Mouse (Mus musculus) intestine, embryonic 14.5 days (tissue): ENCODE measurements around the gene Kcnj1. TPM values are rescaled to one million over a fixed set of nuclear protein-coding genes. Genes with fewer than 3 reads are reported as not detected.

Experiments
- ATAC-seq: fragments of 200-750 bp; cut with Nextera tagmentation; replicated peaks from 2 replicates; pipeline ENCODE4 v1.8.0; 2017; ENCODE audit warnings: low read depth, moderate number of reproducible peaks, moderate TSS enrichment, moderate library complexity; ENCODE audit not compliant: low FRiP score, low TSS enrichment
- DNase-seq: peaks from one replicate; pipeline ENCODE4 v3.0.0-alpha.2; 2018; ENCODE audit warnings: low spot score
- H3K27ac ChIP-seq: fragments of 300-500 bp; sonication (generic); 2 replicates; pipeline ENCODE4 v1.5.1; 2014; ENCODE audit warnings: low read depth, mild to moderate bottlenecking, control low read depth
- H3K27me3 ChIP-seq: fragments of 300-500 bp; sonication (generic); replicated peaks from 2 replicates; pipeline ENCODE4 v1.6.1; 2014; ENCODE audit warnings: low read length, control low read depth; ENCODE audit not compliant: control insufficient read depth, insufficient read depth
- H3K36me3 ChIP-seq: fragments of 300-500 bp; sonication (generic); 2 replicates; pipeline ENCODE4 v1.6.1; 2014; ENCODE audit warnings: low read length, control low read depth; ENCODE audit not compliant: control insufficient read depth, insufficient read depth
- H3K4me1 ChIP-seq: fragments of 300-500 bp; sonication (generic); replicated peaks from 2 replicates; pipeline ENCODE4 v1.6.1; 2014; ENCODE audit warnings: low read length, control low read depth, mixed read lengths; ENCODE audit not compliant: control insufficient read depth, insufficient read depth
- H3K4me2 ChIP-seq: fragments of 300-500 bp; sonication (generic); 2 replicates; pipeline ENCODE4 v1.6.1; 2014; ENCODE audit warnings: low read length
- H3K4me3 ChIP-seq: fragments of 300-500 bp; sonication (generic); 2 replicates; pipeline ENCODE4 v1.5.1; 2014; ENCODE audit warnings: low read depth, low read length, control low read depth, mixed read lengths
- H3K9ac ChIP-seq: fragments of 300-500 bp; sonication (generic); 2 replicates; pipeline ENCODE4 v1.6.1; 2014; ENCODE audit warnings: mild to moderate bottlenecking, low read length
- H3K9me3 ChIP-seq: fragments of 300-500 bp; sonication (generic); 2 replicates; pipeline ENCODE4 v1.6.1; 2016; ENCODE audit warnings: low read length, control low read depth; ENCODE audit not compliant: control insufficient read depth
- WGBS: fragments of 180-500 bp; shearing (Covaris S2); extraction: QIAGEN DNeasy Blood & Tissue Kit; methylation state at CpG from one replicate; pipeline ENCODE4 v1.1.7; 2014; 5-methylcytosine and 5-hydroxymethylcytosine counted together
- polyA plus RNA-seq: library from polyadenylated mRNA; unstranded; fragments of >200 nt; fragmentation: Nextera tagmentation; extraction: Ambion mirVana; gene quantifications from 2 replicates; pipeline ENCODE4 v1.2.1, GENCODE M21; 2014

Gene Kcnj1
- polyA plus RNA-seq, 1 experiment from 2014 or later = not detected

DNA sequence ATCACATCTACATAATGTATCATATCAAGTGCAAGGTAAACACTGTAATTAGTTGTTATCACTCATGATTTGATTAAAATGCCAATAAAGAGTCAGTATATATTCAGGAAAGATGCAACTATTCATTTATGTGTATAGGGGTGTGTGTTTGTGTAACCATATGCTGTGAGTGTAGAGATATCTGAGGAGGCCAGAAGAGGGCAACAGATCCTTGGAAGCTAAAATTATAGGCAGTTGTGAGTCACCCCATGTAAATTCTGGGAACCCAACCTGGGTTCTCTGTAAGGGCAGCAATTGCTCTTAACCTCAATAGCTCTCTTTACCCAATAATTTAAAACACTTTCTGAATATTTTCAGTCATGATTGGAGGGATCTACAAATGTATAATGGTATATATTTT is 48.4 kb downstream of the Kcnj1 start:
- no peak for ATAC-seq
- H3K36me3 ChIP-seq = peaks cover 18% of the 10 kb centered on the region

DNA sequence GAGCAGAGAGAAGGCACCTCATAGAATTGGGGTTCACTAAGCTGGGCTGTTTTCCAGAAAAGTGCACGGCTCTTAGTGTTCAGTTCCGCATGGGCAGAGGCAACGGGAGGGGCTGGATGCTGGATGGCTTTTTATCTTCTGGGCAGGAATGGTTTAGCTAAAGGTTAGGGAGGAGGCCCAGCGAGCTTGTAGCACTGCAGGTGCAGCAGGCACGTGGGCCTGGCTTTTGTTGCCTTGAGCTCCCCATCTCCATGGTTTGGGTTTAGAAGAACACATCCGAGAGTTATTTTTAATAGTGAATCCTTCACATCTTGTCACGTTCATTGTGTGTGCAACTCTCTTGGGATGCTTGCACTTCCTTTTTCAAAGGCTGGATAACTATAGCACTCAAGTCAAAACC is 53.0 kb downstream of the Kcnj1 start:
- 81% methylated on average over 7 of the region's 7 CpGs for WGBS
- H3K27me3 ChIP-seq = no peaks in the 10 kb centered on the region

More for the DNA sequence above, 48.4 kb downstream of the Kcnj1 start:
- Histone ChIP-seq H3K4me2 (no peak overlapping the region), H3K9ac (no peak overlapping the region), H3K27me3 (no peaks in the 10 kb centered on the region), H3K27ac (no peak overlapping the region), H3K4me3 (no peak overlapping the region), H3K9me3 (no peaks in the 10 kb centered on the region), H3K4me1 (no peaks in the 10 kb centered on the region)
- DNase-seq = no peak

DNA sequence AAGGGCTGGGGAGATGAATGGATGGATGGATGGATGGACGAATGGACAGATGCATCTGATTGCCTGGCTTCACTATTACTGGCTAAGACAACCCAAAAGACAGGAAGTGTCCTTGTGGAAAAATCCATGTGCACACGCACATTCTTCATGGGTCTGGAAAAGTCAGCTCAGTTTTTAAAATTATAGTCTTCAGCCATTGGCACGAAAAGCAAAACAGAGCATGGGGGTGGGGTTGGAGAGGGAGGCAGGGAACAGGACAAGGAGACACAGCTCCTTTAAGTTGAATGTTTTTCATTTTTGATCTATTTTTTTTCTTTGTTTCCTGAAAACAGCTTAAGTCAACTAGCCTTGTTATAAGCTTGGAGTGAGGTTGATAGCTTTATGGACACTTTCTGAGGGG is 58.8 kb downstream of the Kcnj1 start:
- no peak overlapping the region for H3K27ac ChIP-seq

More for the DNA sequence above, 53.0 kb downstream of the Kcnj1 start:
- Histone ChIP-seq H3K4me1 (no peaks in the 10 kb centered on the region), H3K4me2 (no peak overlapping the region), H3K4me3 (no peak overlapping the region), H3K27ac (no peak overlapping the region), H3K9ac (no peak overlapping the region), H3K36me3 (peaks cover 18% of the 10 kb centered on the region), H3K9me3 (no peaks in the 10 kb centered on the region)
- no peak for ATAC-seq
- no peak for DNase-seq

DNA sequence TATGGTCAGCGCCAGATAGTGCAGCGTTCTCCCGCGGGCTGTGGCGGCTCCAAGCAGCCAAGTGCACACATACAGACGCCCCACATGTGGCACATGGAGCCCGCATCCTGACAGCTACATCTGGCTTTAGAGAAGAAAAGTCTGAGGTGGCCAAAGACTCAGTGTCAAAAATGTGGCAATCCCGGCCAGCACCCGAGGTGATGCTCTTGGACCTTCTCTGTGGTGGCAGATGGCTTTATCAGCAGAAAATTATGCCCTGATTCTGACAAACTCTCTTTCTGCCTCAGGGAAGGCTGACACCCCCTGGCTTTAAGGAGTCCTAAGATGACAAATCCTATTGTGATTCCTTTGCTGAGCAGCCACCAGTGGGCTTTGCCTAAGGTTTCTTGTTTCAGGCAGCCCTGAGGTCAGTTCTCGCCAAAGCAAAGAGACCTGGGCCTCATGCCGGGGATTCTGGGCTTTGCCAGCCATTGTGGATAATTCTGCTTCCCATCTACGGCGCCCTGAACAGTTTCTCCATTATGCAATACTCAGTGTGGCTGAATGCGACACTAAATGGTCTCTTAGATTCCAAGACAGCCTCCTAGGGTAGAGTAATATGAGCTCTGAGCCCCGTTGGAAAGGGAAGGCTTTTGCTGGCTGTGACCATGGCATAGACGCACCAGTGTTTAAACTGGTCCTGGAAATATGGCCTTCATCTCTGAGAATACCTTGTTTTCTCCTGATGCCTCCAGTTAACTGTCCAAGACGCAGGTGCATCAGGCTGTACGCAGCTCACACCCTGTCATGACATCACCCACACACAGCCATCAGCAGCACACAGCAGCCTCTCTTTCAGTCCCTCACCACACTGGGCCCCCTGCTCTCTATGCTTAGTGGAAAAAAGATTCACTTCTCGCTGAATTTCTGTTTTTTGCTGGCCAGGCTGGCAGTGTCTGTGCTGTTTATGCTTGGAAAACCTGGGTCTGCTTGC is 62.2 kb downstream of the Kcnj1 start:
- ATAC-seq = no peak

More for the DNA sequence above, 58.8 kb downstream of the Kcnj1 start:
- WGBS = 74% methylated on average over 3 of the region's 3 CpGs
- H3K4me2 ChIP-seq = no peak overlapping the region
- DNase-seq (no peak), ATAC-seq (no peak)
- no peak overlapping the region for H3K4me3 ChIP-seq
- 0 out of 2 replicates have a peak, but pooled peaks cover 2% of the 10 kb centered on the region for H3K4me1 ChIP-seq
- H3K27me3 ChIP-seq = no peaks in the 10 kb centered on the region
- H3K9me3 ChIP-seq = no peaks in the 10 kb centered on the region
- no peak overlapping the region for H3K9ac ChIP-seq
- peaks cover 5% of the 10 kb centered on the region; the same call in 1 of the 2 replicates for H3K36me3 ChIP-seq

DNA sequence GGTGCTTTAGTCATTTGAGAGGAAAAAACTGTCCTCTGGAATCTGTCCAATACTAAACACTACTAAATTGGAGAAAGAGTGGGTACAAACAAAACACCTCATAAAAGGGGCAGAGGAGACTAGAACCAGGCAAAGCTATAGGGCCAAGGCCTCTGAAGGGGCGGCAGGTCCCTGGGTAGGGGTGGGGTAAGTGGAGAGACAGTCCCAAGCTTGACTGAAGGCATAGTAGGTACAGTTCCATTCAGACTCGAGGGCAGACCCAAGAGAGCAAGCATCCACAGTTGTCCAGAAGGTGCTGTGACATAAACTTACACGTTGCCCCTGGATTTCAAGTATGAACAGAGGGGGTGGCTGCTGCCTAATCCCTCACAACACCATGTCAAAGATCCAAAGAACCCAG is 70.8 kb downstream of the Kcnj1 start:
- DNase-seq (no peak), ATAC-seq (no peak)
- H3K9ac ChIP-seq = no peak overlapping the region
- H3K27ac ChIP-seq = no peak overlapping the region
- 70% methylated on average over 3 of the region's 3 CpGs for WGBS
- H3K4me1 ChIP-seq = no peaks in the 10 kb centered on the region
- no peak overlapping the region for H3K4me3 ChIP-seq
- H3K27me3 ChIP-seq = no peaks in the 10 kb centered on the region
- no peak overlapping the region for H3K4me2 ChIP-seq
- H3K36me3 ChIP-seq = no peaks in the 10 kb centered on the region
- H3K9me3 ChIP-seq = no peaks in the 10 kb centered on the region

More for the DNA sequence above, 62.2 kb downstream of the Kcnj1 start:
- WGBS = 83% methylated on average over 19 of the region's 19 CpGs
- no peak overlapping the region for H3K4me2 ChIP-seq
- H3K36me3 ChIP-seq = peaks cover 5% of the 10 kb centered on the region; the same call in 1 of the 2 replicates
- no peak overlapping the region for H3K27ac ChIP-seq
- no peaks in the 10 kb centered on the region for H3K27me3 ChIP-seq
- no peak overlapping the region for H3K4me3 ChIP-seq
- no peak for DNase-seq
- no peaks in the 10 kb centered on the region for H3K9me3 ChIP-seq
- no peak overlapping the region for H3K9ac ChIP-seq
- H3K4me1 ChIP-seq = 0 out of 2 replicates have a peak, but pooled peaks cover 2% of the 10 kb centered on the region

DNA sequence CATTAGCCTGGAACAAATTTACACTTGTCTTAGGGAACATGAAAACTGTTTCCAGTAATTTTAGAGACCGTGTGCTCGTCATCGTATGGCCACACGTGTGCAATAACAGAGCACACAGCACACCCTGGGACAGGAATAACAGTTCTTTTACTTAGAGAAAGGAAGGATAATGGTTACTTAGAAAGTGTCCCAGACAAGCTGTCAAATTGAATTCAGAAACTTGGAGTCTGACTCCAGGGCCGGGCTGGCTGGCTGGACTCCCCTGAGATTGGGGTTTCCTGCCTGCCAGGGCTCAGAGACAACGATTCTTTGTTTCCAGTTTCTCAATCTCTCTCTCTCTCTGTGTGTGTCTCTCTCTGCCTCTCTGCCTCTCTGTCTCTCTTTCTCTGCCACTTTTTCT is 71.5 kb downstream of the Kcnj1 start:
- Histone ChIP-seq H3K27me3 (no peaks in the 10 kb centered on the region), H3K9me3 (no peaks in the 10 kb centered on the region), H3K4me1 (no peaks in the 10 kb centered on the region), H3K36me3 (no peaks in the 10 kb centered on the region), H3K9ac (no peak overlapping the region), H3K27ac (no peak overlapping the region), H3K4me2 (no peak overlapping the region), H3K4me3 (no peak overlapping the region)
- ATAC-seq (no peak), DNase-seq (no peak)
- WGBS = 69% methylated on average over 6 of the region's 6 CpGs

DNA sequence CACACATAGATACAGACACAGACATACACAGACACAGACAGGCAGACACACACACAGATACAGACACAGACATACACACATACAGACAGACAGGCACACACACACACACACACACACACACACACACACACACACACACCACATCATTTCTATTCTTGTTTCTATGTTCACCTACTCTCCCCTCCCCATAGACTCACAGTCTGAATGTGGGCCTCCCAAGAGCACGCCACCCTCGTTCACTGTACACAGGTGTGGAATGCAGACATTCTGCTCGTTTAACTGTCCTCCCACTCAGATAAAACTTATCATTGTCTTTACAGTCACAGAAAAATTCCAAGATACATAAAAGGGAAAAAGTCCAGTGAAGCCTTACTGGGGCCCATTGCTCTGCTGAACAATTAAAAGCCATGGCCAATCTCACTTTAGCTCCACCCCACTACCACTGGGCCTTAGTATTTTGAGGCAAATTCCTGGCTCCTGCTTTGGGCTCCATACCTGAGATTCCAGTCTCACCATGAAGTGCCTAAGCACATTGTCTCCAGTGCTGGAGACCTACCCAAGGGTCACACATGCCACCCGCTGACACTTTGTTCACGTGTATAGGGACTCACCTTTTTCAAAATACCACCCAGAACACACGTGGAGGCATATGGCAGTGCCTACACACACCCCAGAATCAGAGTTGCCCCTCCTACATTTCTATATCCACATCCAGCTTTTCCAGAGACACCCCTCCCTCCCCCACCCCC is 72.3 kb downstream of the Kcnj1 start:
- H3K27ac ChIP-seq = no peak overlapping the region
- H3K27me3 ChIP-seq = no peaks in the 10 kb centered on the region
- no peak overlapping the region for H3K4me2 ChIP-seq
- ATAC-seq (no peak), DNase-seq (no peak)
- no peak overlapping the region for H3K9ac ChIP-seq
- no peaks in the 10 kb centered on the region for H3K9me3 ChIP-seq
- WGBS = 69% methylated on average over 6 of the region's 6 CpGs
- H3K4me3 ChIP-seq = no peak overlapping the region
- no peaks in the 10 kb centered on the region for H3K4me1 ChIP-seq
- H3K36me3 ChIP-seq = no peaks in the 10 kb centered on the region

DNA sequence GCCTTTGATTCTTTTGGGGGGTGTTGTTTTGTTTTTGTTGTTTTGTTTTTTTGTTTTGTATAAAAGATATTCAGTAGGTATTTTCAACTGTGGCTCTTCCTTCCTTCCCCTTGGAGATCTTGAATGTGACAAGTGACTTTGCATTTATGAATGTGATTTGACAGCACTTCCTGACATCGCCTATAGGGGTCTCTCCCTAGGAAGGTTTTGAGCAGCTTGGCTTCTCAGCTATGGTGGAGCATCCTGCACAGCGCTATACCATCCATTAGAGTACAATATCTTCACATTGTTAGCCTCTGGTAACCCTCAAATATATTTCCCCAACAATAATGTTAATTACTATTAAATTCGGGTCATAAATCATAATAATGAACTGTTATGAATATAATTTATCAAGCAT is 73.5 kb downstream of the Kcnj1 start:
- ATAC-seq (no peak), DNase-seq (no peak)
- H3K9me3 ChIP-seq = no peaks in the 10 kb centered on the region
- H3K27ac ChIP-seq = no peak overlapping the region
- H3K9ac ChIP-seq = no peak overlapping the region
- no peak overlapping the region for H3K4me3 ChIP-seq
- WGBS = 55% methylated on average over 3 of the region's 3 CpGs
- H3K4me1 ChIP-seq = no peaks in the 10 kb centered on the region
- no peaks in the 10 kb centered on the region for H3K27me3 ChIP-seq
- no peak overlapping the region for H3K4me2 ChIP-seq
- no peaks in the 10 kb centered on the region for H3K36me3 ChIP-seq
